Mouse (Mus musculus) left cerebral cortex, postnatal 14 days (tissue): ENCODE results near the gene Cpne5. TPM values are rescaled to one million over a fixed set of nuclear protein-coding genes. Genes with fewer than 3 reads are reported as not detected.
"Not testable (repeated sequence)": the region's sequence is repeated elsewhere in the genome, so short reads cannot be mapped to it uniquely, and the experiment has no call there.

Experiments used
- DNase-seq, 2 experiments: peaks; one replicate each; pipeline ENCODE4 v3.0.0; 2021 to 2022; ENCODE audit warnings: low spot score in 2 of 2, mixed read lengths in 1 of 2
- intact Hi-C: fragments of 180-260 bp; cut with DNase I; formaldehyde crosslinking; loops from one replicate; pipeline ENCODE4 v1.15.1; 2025
- long read RNA-seq, 2 experiments: library from polyadenylated mRNA; stranded (forward); transcript quantifications; one replicate each; pipeline ENCODE4 v2.0.0; 2021
- total RNA-seq, 2 experiments: library from RNA; stranded (reverse); gene quantifications; 2 replicates each; pipeline ENCODE4 v1.2.3; 2021

The Cpne5 gene
- 10 to 100 TPM; 82.0 to 86.5 TPM for total RNA-seq
- long read RNA-seq, experiment 1, full-length matches to known transcripts: 19 of 34 reads
- long read RNA-seq, experiment 1, partial matches to known transcripts: 6 of 34 reads
- long read RNA-seq, experiment 1, other reads (novel, unspliced or antisense): 9 of 34 reads
- long read RNA-seq, experiment 2, full-length matches to known transcripts: 15 of 35 reads
- long read RNA-seq, experiment 2, partial matches to known transcripts: 6 of 35 reads
- long read RNA-seq, experiment 2, other reads (novel, unspliced or antisense): 14 of 35 reads

DNA sequence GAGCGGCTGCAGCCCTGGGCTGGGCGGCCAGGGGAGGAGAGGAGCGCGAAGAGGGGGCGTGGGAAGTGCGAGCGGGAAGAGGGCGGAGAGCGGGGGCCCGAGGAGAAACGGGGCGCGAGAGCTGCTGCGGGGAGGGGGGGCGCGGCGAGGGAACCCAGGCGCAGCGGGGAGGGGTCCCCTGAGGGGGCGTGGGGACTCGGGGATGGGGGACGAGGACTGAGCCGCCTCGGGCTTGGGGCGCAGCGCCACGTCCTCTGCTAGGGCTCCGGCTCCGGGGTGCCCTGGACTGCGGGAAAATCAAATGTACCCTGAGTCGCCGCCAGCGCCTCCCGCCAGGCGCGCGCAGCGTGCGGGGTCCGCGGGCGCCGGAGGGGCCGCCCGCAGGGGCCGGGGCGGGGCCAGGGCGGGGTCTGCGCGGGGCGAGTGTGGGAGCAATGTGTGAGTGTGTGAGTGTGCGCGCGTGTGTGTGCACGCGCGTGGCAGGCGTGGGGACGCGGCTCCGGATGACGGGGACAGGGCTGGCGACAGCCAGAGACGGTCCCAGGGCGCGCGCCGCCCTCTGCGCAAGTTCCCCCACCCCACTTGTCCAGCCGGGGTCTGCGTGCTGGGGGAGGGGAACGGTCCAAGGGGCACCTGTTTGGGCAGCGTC is at the start of gene Cpne5:
Cpne5 (minus strand) TSS at position 396 of the 649 bp plus-strand sequence.
- intact Hi-C loops: no loop called here
- peak; percentile 49 to 71 for DNase-seq

GRCm38 (mm10) chr17:29282216-29282952 is 44.4 kb upstream of the Cpne5 start:
- no peak for DNase-seq
- intact Hi-C loops: no loop called here

DNA sequence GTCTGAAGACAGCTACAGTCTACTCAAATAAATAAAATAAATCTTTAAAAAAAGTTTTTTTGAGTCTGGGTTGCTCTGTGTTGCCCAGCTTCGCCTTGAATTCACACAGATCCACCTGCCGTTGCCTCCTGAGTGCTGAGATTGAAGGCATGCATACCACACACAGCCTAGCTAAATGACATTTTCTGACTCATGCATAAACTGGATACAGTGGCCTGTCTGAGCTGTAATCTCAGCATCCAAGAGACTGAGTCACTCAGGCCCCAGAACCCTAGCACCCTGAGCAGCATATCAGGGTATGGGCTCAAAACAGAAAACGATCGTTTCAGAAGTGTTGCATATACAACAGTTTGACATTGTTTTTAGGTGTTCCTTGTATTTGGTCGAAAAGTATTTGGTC is 43.6 kb upstream of the Cpne5 start:
- intact Hi-C loops: no loop called here
- DNase-seq: no peak

DNA sequence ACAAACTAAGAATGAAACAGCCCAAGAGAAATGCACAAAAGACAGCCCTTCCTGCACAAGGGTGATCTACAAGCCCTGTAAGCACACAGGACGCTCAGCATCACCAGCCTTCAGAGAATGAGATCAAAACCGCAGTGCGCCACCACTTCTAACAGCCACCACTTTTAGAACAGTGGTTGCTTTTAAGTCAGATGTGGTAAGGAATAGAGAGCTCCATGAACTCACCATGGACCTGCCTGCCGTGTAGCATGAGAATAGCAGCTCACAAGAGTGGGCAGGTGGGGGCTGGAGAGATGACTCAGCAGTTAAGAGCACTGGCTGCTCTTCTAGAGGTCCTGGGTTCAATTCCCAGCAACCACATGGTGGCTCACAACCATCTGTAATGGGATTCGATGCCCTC is 42.5 kb upstream of the Cpne5 start:
- intact Hi-C loops: no loop called here
- no peak for DNase-seq

DNA sequence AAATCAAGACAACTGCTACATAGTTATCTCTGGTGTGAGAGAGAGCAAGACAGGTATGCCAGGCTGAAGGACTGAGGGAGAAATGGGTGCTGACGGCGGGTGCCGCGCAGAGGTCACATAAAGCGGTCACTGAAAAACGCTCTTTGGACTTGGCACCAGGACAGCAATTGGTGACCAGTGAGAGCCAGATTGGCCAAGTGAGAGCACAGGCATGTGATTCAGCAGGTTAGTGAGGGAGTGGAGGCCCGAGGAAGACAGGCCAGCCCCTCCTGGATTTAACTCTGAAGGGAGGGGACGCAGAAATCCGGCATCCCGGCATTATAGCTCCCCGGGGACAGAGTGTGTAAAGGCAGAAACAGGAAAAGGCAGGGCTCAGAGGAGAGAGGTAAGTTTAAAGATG is 35.9 kb upstream of the Cpne5 start:
- DNase-seq: no peak
- intact Hi-C loops: no loop called here

- DNase-seq: no peak
- intact Hi-C loops: no loop called here
Measured at GRCm38 (mm10) chr17:29273156-29273555, 35.2 kb upstream of the Cpne5 start.

DNA sequence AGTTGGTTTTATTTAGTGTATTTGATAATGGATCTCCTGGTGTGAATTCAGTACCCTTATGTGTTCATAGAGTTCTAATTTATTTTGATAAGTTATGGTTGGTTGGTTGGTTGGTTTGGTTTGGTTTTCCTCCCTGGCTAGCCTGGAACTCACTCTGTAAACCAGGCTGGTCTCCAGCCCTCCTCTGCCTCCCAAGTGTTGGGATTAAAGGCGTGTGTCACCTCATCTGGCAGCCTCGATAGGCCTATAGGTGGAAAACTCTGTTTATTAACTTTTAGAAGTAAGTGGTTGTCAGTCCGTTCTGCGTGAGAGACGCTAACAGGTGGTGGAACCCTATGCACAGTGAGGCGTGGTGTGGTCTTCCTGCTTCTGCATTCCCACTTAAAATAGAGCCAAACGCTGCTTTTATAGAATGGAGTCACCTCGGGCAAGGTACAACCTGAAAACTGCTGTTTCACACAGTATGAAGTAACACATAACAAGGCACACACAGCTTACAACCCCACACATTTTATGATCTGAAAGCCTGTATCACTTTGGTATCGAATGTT is 32.3 kb upstream of the Cpne5 start:
- intact Hi-C loops: no loop called here

GRCm38 (mm10) chr17:29269349-29269706 is 31.4 kb upstream of the Cpne5 start:
- intact Hi-C loops: loop anchor here (2.0 kb wide), 1 partner anchor 101 kb away; no protein-coding TSS in a partner anchor
- DNase-seq: no peak

More for the DNA sequence above, 32.3 kb upstream of the Cpne5 start:
- DNase-seq: no peak

- intact Hi-C loops: loop anchor here (2.0 kb wide), 1 partner anchor 102 kb away; no protein-coding TSS in a partner anchor
- DNase-seq: peak; percentile 96 to 97
Measured at GRCm38 (mm10) chr17:29268682-29269348, 30.8 kb upstream of the Cpne5 start, which contains the start of gene BC004004. Gene BC004004, plus strand, starts transcription at chr17:29268788.

- intact Hi-C loops: loop anchor here (2.0 kb wide), 1 partner anchor 103 kb away; no protein-coding TSS in a partner anchor
- no peak for DNase-seq
Measured at GRCm38 (mm10) chr17:29267931-29268681, 30.1 kb upstream of the Cpne5 start.

DNA sequence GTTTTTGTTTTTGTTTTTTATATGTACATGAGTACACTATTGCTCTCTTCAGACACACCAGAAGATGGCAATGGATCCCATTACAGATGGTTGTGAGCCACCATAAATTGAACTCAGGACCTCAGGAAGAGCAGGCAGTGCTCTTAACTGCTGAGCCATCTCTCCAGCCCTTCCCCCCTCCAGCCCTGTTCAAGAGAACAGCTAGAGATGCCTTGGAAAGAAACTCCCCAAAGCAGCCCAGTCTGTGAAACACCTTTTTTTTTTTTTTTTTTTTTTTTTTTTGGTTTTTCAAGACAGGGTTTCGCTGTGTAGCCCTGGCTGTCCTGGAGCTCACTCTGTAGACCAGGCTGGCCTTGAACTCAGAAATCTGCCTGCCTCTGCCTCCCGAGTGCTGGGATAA is 29.1 kb upstream of the Cpne5 start:
- intact Hi-C loops, DNase-seq: not testable (repeated sequence)

DNA sequence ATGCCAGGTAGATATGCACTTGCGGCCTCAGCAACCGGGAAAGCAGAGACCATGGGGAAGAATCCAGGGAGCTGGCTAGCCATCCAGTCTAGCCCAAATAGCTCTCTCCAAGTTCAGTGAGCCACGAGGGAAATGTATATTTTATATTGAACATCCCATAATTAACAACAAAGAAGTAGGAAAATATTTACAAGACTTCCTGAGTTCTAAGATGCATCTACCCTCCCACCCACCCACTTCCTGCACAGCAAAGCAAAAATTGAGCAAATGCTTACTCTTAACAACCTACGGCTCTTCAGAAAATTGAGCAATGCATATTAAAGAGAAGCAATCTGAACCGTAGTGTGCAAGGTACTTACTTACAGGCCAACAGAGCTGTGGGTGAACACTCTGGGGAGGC is 26.8 kb upstream of the Cpne5 start:
- intact Hi-C loops: loop anchor here (5.0 kb wide), 1 partner anchor 248 kb away; no protein-coding TSS in a partner anchor
- DNase-seq: no peak

GRCm38 (mm10) chr17:29263840-29264633 is 26.1 kb upstream of the Cpne5 start, which contains the start of gene Ppil1:
Gene Ppil1, minus strand, starts transcription at chr17:29264186.
- peak; percentile 63 to 72 for DNase-seq
- intact Hi-C loops: loop anchor here (5.0 kb wide), 1 partner anchor 248 kb away; no protein-coding TSS in a partner anchor

DNA sequence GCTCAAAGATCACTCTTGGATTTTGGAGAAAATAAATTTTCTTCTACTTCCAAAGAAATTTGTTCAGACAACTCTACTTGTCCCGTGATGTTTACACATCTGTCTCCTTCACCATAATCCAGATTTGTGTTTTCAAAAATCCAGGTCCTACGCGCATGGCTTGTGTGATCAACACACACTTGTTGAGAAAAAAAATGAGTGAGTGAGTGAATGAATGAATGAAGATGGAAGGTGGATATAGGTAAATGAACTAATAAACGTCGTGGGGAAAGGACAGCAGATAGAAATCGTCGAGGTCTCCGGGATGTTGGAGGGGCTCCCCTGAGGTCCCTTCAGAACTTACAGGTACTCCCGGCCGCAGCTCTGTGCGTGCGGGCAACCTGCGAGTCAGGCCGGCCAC is 25.4 kb upstream of the Cpne5 start:
- DNase-seq: no peak
- intact Hi-C loops: loop anchor here (5.0 kb wide), 1 partner anchor 249 kb away; no protein-coding TSS in a partner anchor

DNA sequence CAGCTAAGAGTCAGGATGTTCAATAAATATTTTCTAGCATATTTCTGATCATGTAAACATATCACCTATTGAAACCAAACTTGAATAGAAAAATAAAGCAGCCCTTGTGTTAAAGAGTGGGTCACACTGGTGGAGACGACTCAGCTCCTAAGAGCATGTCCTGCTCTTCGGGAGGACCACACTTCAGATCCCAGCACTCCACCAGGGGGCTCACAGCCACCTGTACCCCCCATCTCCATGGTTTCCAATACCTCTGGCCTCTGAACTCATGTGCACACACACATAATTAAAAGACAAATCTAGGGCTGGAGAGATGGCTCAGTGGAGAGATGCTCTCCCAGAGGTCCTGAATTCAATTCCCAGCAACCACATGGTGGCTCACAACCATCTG is 24.3 kb upstream of the Cpne5 start:
- no peak for DNase-seq
- intact Hi-C loops: loop anchor here (5.0 kb wide), 1 partner anchor 250 kb away; no protein-coding TSS in a partner anchor

GRCm38 (mm10) chr17:29261603-29262258 is 23.8 kb upstream of the Cpne5 start:
- no peak for DNase-seq
- intact Hi-C loops: loop anchor here (5.0 kb wide), 1 partner anchor 251 kb away; no protein-coding TSS in a partner anchor

DNA sequence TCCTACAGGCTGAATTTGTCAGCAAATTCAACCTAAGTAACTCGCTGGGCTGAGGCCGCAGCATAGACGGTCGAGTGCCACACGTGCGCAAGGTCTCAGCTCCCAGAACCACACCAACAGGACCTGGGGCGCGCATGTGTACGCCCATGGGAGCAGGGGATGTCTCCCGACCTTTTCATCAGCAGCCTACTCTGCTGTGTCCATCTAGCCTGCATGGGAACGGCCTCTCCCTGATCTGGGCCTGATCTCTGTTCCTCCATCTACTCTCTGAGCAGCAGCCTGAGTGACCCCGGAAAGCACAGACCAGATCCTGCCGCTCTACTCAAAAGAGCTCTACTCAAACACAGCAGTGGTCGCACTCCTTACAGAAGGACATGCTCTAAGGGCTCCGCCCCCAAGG is 22.5 kb upstream of the Cpne5 start:
- intact Hi-C loops: loop anchor here (5.0 kb wide), 1 partner anchor 252 kb away; no protein-coding TSS in a partner anchor

More for the DNA sequence above, 22.5 kb upstream of the Cpne5 start:
- no peak for DNase-seq
